Mouse (Mus musculus) macrophage (primary cell): ENCODE data around the gene Cyp8b1. TPM values are rescaled to one million over a fixed set of nuclear protein-coding genes. Genes with fewer than 3 reads are reported as not detected.

Source experiments
- H3K27ac ChIP-seq: fragments of 350-480 bp; formaldehyde crosslinking; 2 replicates; pipeline ENCODE4 v1.9.0; 2021
- H3K36me3 ChIP-seq: fragments of 350-480 bp; formaldehyde crosslinking; 2 replicates; pipeline ENCODE4 v1.9.0; 2021; ENCODE audit errors: inconsistent target
- H3K4me3 ChIP-seq: fragments of 350-480 bp; formaldehyde crosslinking; 2 replicates; pipeline ENCODE4 v1.9.0; 2021; ENCODE audit errors: inconsistent target
- H3K79me2 ChIP-seq: fragments of 350-480 bp; formaldehyde crosslinking; 2 replicates; pipeline ENCODE4 v1.9.0; 2021; ENCODE audit errors: inconsistent target
- WGBS: methylation state at CpG from one replicate; pipeline ENCODE4 v1.1.7; 2026; ENCODE audit warnings: inconsistent platforms; ENCODE audit not compliant: missing documents; 5-methylcytosine and 5-hydroxymethylcytosine counted together
- polyA plus RNA-seq: library from polyadenylated mRNA; stranded (reverse); fragments of 250-400 nt; gene quantifications from 3 replicates; pipeline ENCODE4 v1.2.4, GENCODE M21; 2018; ENCODE audit warnings: inconsistent platforms
- total RNA-seq, 78 experiments: library from RNA; depleted of rRNA; stranded (reverse); fragments of 250-400 nt; gene quantifications; 1 replicate in 9 of 78; 2 replicates in 24 of 78; 3 replicates in 43 of 78; 4 replicates in 2 of 78; pipeline ENCODE4 v1.2.4; 2018; ENCODE audit warnings: inconsistent platforms in 56 of 78

Cyp8b1 gene
- total RNA-seq (2018; cell fraction: chromatin; rRNA removed): not detected
- total RNA-seq (2018; cell fraction: cytosol; rRNA removed): not detected
- not detected for total RNA-seq (2018; cell fraction: nucleus; rRNA removed)
- polyA plus RNA-seq: not detected in 3 replicates

- H3K79me2 ChIP-seq: no peaks in the 10 kb centered on the region
- no peak within 1 kb of the TSS for H3K27ac ChIP-seq
- no peak within 1 kb of the TSS for H3K4me3 ChIP-seq
- 90% methylated on average over 8 of the region's 8 CpGs for WGBS
- no peaks in the 10 kb centered on the region for H3K36me3 ChIP-seq
These were observed at the start of gene Cyp8b1 for GRCm38 (mm10) chr9:121916102-121916501. Cyp8b1 (minus strand) TSS chr9:121916305.

GRCm38 (mm10) chr9:121964941-121965340 lies 48.8 kb upstream of the Cyp8b1 start:
- no peaks in the 10 kb centered on the region for H3K79me2 ChIP-seq
- 90% methylated on average over 7 of the region's 7 CpGs for WGBS
- no peak overlapping the region for H3K4me3 ChIP-seq
- no peaks in the 10 kb centered on the region for H3K36me3 ChIP-seq
- no peak overlapping the region for H3K27ac ChIP-seq

- Histone ChIP-seq H3K36me3 (no peaks in the 10 kb centered on the region), H3K27ac (no peak overlapping the region), H3K79me2 (no peaks in the 10 kb centered on the region), H3K4me3 (no peak overlapping the region)
- WGBS: 94% methylated on average over 7 of the region's 7 CpGs
These were observed 44.0 kb upstream of the Cyp8b1 start for GRCm38 (mm10) chr9:121959966-121960635.

GRCm38 (mm10) chr9:121952596-121952995 lies 36.5 kb upstream of the Cyp8b1 start:
- no peaks in the 10 kb centered on the region for H3K36me3 ChIP-seq
- 87% methylated on average over 6 of the region's 6 CpGs for WGBS
- H3K4me3 ChIP-seq: no peak overlapping the region
- H3K27ac ChIP-seq: no peak overlapping the region
- H3K79me2 ChIP-seq: no peaks in the 10 kb centered on the region

- WGBS: 51% methylated on average over 4 of the region's 4 CpGs
- H3K27ac ChIP-seq: no peak overlapping the region
- H3K36me3 ChIP-seq: no peaks in the 10 kb centered on the region
- no peaks in the 10 kb centered on the region for H3K79me2 ChIP-seq
- H3K4me3 ChIP-seq: no peak overlapping the region
These were observed 35.0 kb upstream of the Cyp8b1 start for GRCm38 (mm10) chr9:121951114-121951423.

- WGBS: 15% methylated on average over 11 of the region's 14 CpGs
- Histone ChIP-seq H3K79me2 (no peaks in the 10 kb centered on the region), H3K27ac (no peak within 1 kb of the TSS), H3K36me3 (no peaks in the 10 kb centered on the region), H3K4me3 (no peak within 1 kb of the TSS)
These were observed 34.5 kb upstream of the Cyp8b1 start, which contains the start of gene Fam198a for GRCm38 (mm10) chr9:121950418-121951113. Fam198a (plus strand) TSS chr9:121950988.

- WGBS: 88% methylated on average over 4 of the region's 4 CpGs
- Histone ChIP-seq H3K4me3 (no peak overlapping the region), H3K36me3 (no peaks in the 10 kb centered on the region)
These were observed 32.3 kb upstream of the Cyp8b1 start for GRCm38 (mm10) chr9:121948431-121948830.

GRCm38 (mm10) chr9:121947784-121948183 lies 31.7 kb upstream of the Cyp8b1 start:
- Histone ChIP-seq H3K4me3 (no peak overlapping the region), H3K79me2 (no peaks in the 10 kb centered on the region), H3K36me3 (no peaks in the 10 kb centered on the region), H3K27ac (no peak overlapping the region)
- WGBS: 3% methylated on average over 4 of the region's 4 CpGs

More at GRCm38 (mm10) chr9:121948431-121948830, 32.3 kb upstream of the Cyp8b1 start:
- Histone ChIP-seq H3K27ac (no peak overlapping the region), H3K79me2 (no peaks in the 10 kb centered on the region)

- WGBS: 56% methylated on average over 3 of the region's 3 CpGs
- Histone ChIP-seq H3K36me3 (no peaks in the 10 kb centered on the region), H3K79me2 (no peaks in the 10 kb centered on the region), H3K4me3 (no peak overlapping the region), H3K27ac (no peak overlapping the region)
These were observed 27.5 kb upstream of the Cyp8b1 start for GRCm38 (mm10) chr9:121943628-121944027.

- no peak overlapping the region for H3K27ac ChIP-seq
- no peak overlapping the region for H3K4me3 ChIP-seq
- no peaks in the 10 kb centered on the region for H3K79me2 ChIP-seq
- 50% methylated on average over 3 of the region's 3 CpGs for WGBS
- no peaks in the 10 kb centered on the region for H3K36me3 ChIP-seq
These were observed 26.9 kb upstream of the Cyp8b1 start for GRCm38 (mm10) chr9:121943005-121943404.

- 62% methylated on average over 21 of the region's 21 CpGs for WGBS
- Histone ChIP-seq H3K27ac (no peak overlapping the region), H3K4me3 (no peak overlapping the region)
These were observed 21.8 kb upstream of the Cyp8b1 start for GRCm38 (mm10) chr9:121937944-121938355.

GRCm38 (mm10) chr9:121937451-121937864 lies 21.4 kb upstream of the Cyp8b1 start:
- no peaks in the 10 kb centered on the region for H3K36me3 ChIP-seq
- 28% methylated on average over 6 of the region's 6 CpGs for WGBS
- H3K79me2 ChIP-seq: no peaks in the 10 kb centered on the region
- H3K4me3 ChIP-seq: no peak overlapping the region
- H3K27ac ChIP-seq: no peak overlapping the region

More at GRCm38 (mm10) chr9:121937944-121938355, 21.8 kb upstream of the Cyp8b1 start:
- no peaks in the 10 kb centered on the region for H3K79me2 ChIP-seq
- H3K36me3 ChIP-seq: no peaks in the 10 kb centered on the region

GRCm38 (mm10) chr9:121936952-121937351 lies 20.8 kb upstream of the Cyp8b1 start:
- Histone ChIP-seq H3K36me3 (no peaks in the 10 kb centered on the region), H3K27ac (no peak overlapping the region), H3K79me2 (no peaks in the 10 kb centered on the region), H3K4me3 (no peak overlapping the region)
- 73% methylated on average over 1 of the region's 1 CpGs for WGBS

GRCm38 (mm10) chr9:121934856-121935255 lies 18.8 kb upstream of the Cyp8b1 start:
- Histone ChIP-seq H3K4me3 (no peak overlapping the region), H3K36me3 (no peaks in the 10 kb centered on the region), H3K27ac (no peak overlapping the region), H3K79me2 (no peaks in the 10 kb centered on the region)
- 89% methylated on average over 4 of the region's 4 CpGs for WGBS

- Histone ChIP-seq H3K27ac (no peak overlapping the region), H3K79me2 (no peaks in the 10 kb centered on the region), H3K4me3 (no peak overlapping the region), H3K36me3 (no peaks in the 10 kb centered on the region)
- 9% methylated on average over 2 of the region's 2 CpGs for WGBS
These were observed 12.4 kb upstream of the Cyp8b1 start for GRCm38 (mm10) chr9:121928498-121928897.
